Mouse (Mus musculus) lung, postnatal 0 days (tissue): Measurements from ENCODE around the gene Kmt2c.

ENCODE experiments used
- CTCF ChIP-seq: IDR thresholded peaks from 2 replicates; pipeline ENCODE4 v1.5.1; 2016; ENCODE audit warnings: antibody characterized with exemption, mild to moderate bottlenecking
- EP300 ChIP-seq: IDR thresholded peaks from 2 replicates; pipeline ENCODE4 v1.6.1; 2016; ENCODE audit warnings: antibody characterized with exemption, mild to moderate bottlenecking, control low read depth

DNA sequence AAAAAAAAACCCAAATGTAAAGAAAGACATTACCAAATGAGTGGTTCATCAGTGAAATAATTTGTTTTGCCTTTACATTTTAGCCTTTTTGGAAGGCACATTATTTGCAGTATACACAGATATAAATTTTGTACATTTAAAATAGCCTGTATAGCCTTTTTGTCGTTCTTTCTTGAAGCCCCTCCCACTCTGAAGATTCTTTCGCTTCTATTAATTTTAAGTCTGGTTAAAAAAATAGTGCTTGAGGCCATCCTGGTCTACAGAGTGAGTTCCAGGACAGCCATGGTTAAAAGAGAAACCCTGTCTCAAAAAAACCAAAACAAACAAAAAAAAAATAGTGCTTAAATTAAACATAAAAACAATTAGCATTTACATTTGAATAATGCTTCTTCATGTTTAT lies 32.0 kb upstream of the Kmt2c start:
- no peak for TF ChIP-seq CTCF
- no peak for TF ChIP-seq EP300
